Mouse (Mus musculus) central nervous system, embryonic 11.5 days (tissue): ENCODE data around the gene Pdk1. TPM values are rescaled to one million over a fixed set of nuclear protein-coding genes. Genes with fewer than 3 reads are reported as not detected.

ENCODE experiments used
- polyA plus RNA-seq: library from polyadenylated mRNA; depleted of rRNA; stranded (reverse); fragments of >200 nt; gene quantifications from 2 replicates; pipeline ENCODE4 v1.2.3, GENCODE M21; 2012; rRNA removed

Pdk1 gene
- 22.8 and 23.8 TPM in 2 replicates for polyA plus RNA-seq

GRCm38 (mm10) chr2:71872801-71873443 is at the start of gene Pdk1:
Gene Pdk1, plus strand, starts transcription at chr2:71873224.

Other genes with a start within 250 kb of the Pdk1 start
- 30.0 and 35.7 TPM in 2 replicates for gene Itga6, start 127.6 kb upstream of the Pdk1 start, polyA plus RNA-seq
- gene Rapgef4, start 108.0 kb downstream of the Pdk1 start, polyA plus RNA-seq = 2.6 and 3.4 TPM in 2 replicates